ENCODE assay signal across 36 mouse cellular contexts in the genomic region with DNA sequence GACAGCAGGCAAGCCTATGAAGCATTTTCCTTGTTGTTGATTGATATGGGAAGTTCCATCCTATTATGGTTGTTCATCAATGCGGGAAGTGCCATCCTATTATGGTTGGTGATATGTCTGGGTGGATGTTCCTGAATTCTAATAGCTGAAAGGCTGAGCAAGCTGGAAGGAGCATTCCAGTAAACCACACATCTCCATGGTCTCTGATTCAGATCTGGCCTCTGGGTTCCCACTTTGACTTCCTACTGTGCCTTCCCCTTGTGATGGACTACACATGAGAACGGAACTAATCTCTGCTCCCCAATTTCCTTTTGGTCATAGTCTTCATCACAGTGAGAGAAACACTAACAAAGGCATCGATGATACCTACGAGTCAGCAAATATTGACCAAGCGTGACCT. TPM values are rescaled to one million over a fixed set of nuclear protein-coding genes. Genes with fewer than 3 reads are reported as not detected.
"Had no signal": no experiment of that assay in that cellular context is flagged by ENCODE, and none has a peak within 500 bp of the region (broad histone marks: within the 10 kb centered on the region; RNA-seq: fewer than 3 reads in every experiment).

No protein-coding gene starts in this region.

- H3K4me2 ChIP-seq: limb, embryonic 12.5 days; limb, embryonic 13.5 days; limb, embryonic 15.5 days; liver, embryonic 11.5 days; liver, embryonic 12.5 days; liver, embryonic 13.5 days; liver, embryonic 15.5 days; lung, embryonic 14.5 days; lung, embryonic 15.5 days; midbrain, embryonic 11.5 days; midbrain, embryonic 12.5 days; midbrain, embryonic 13.5 days; midbrain, embryonic 15.5 days; neural tube, embryonic 12.5 days had no signal

- H3K4me3 ChIP-seq: limb, embryonic 10.5 days; limb, embryonic 12.5 days; limb, embryonic 13.5 days; limb, embryonic 15.5 days; liver, embryonic 12.5 days; liver, embryonic 13.5 days; liver, embryonic 15.5 days; lung, embryonic 15.5 days; megakaryocyte, embryonic 14.5 days; midbrain, embryonic 10.5 days; midbrain, embryonic 12.5 days; midbrain, embryonic 13.5 days; midbrain, embryonic 15.5 days; myocyte; neural tube, embryonic 12.5 days had no signal

- ATAC-seq: liver, embryonic 12.5 days; liver, postnatal 0 days; lung, postnatal 0 days; midbrain, embryonic 13.5 days; midbrain, embryonic 15.5 days had no signal

- H3K36me3 ChIP-seq: limb, embryonic 10.5 days; limb, embryonic 12.5 days; limb, embryonic 13.5 days; limb, embryonic 15.5 days; liver, embryonic 12.5 days; liver, embryonic 13.5 days; liver, embryonic 15.5 days; lung, embryonic 15.5 days; midbrain, embryonic 10.5 days; midbrain, embryonic 12.5 days; midbrain, embryonic 13.5 days; midbrain, embryonic 15.5 days; neural tube, embryonic 12.5 days had no signal

- H3K4me1 ChIP-seq: limb, embryonic 10.5 days; limb, embryonic 12.5 days; limb, embryonic 13.5 days; limb, embryonic 15.5 days; liver, embryonic 12.5 days; liver, embryonic 13.5 days; liver, embryonic 15.5 days; lung, embryonic 15.5 days; midbrain, embryonic 10.5 days; midbrain, embryonic 12.5 days; midbrain, embryonic 13.5 days; midbrain, embryonic 15.5 days; neural tube, embryonic 12.5 days had no signal

- H3K27me3 ChIP-seq: limb, embryonic 12.5 days; limb, embryonic 13.5 days; limb, embryonic 15.5 days; liver, embryonic 12.5 days; liver, embryonic 13.5 days; liver, embryonic 15.5 days; lung, embryonic 15.5 days; midbrain, embryonic 12.5 days; midbrain, embryonic 13.5 days; midbrain, embryonic 15.5 days; neural tube, embryonic 12.5 days had no signal

- H3K9ac ChIP-seq: limb, embryonic 12.5 days; limb, embryonic 13.5 days; limb, embryonic 15.5 days; liver, embryonic 12.5 days; liver, embryonic 13.5 days; liver, embryonic 14.5 days; liver, embryonic 15.5 days; liver, postnatal 0 days; lung, embryonic 14.5 days; lung, embryonic 15.5 days; midbrain, embryonic 12.5 days; midbrain, embryonic 13.5 days; midbrain, embryonic 15.5 days; neural tube, embryonic 12.5 days had no signal

- DNase-seq: left cerebral cortex, postnatal 4 days; liver; liver, embryonic 13.5 days; liver, postnatal 0 days; lung, adult 18-20 months; lung, adult 2 months; lung, embryonic 14.5 days; lung, postnatal 10 days; lung, postnatal 14 days; lung, postnatal 36 days; lung, postnatal 4 days; midbrain, embryonic 14.5 days had no signal

- H3K9me3 ChIP-seq: limb, embryonic 10.5 days; limb, embryonic 12.5 days; limb, embryonic 13.5 days; limb, embryonic 15.5 days; liver, embryonic 12.5 days; liver, embryonic 13.5 days; liver, embryonic 15.5 days; lung, embryonic 15.5 days; megakaryocyte, embryonic 14.5 days; midbrain, embryonic 10.5 days; midbrain, embryonic 12.5 days; midbrain, embryonic 13.5 days; midbrain, embryonic 15.5 days; neural tube, embryonic 12.5 days had no signal

- H3K27ac ChIP-seq: limb, embryonic 10.5 days; limb, embryonic 12.5 days; limb, embryonic 13.5 days; limb, embryonic 15.5 days; liver, embryonic 12.5 days; liver, embryonic 13.5 days; liver, embryonic 14.5 days; liver, embryonic 15.5 days; lung, embryonic 15.5 days; macrophage; midbrain, embryonic 10.5 days; midbrain, embryonic 12.5 days; midbrain, embryonic 13.5 days; midbrain, embryonic 15.5 days; neural tube, embryonic 12.5 days had no signal

RNA-seq across cellular contexts. Expression of gene Ifit3b, which starts 13.1 kb away (rescaled TPM):
- total RNA-seq: megakaryocyte progenitor cell, adult 5-6 weeks; megakaryocyte-erythroid progenitor cell, adult 5-6 weeks had no signal
- polyA plus RNA-seq: liver, embryonic 11.5 days; liver, embryonic 12.5 days; lung, embryonic 14.5 days; lung, embryonic 16.5 days; midbrain, embryonic 10.5 days; neural tube, embryonic 11.5 days had no signal

RNA-seq across cellular contexts. Expression of gene Ifit1bl1, which starts 19.1 kb away (rescaled TPM):
- total RNA-seq: megakaryocyte-erythroid progenitor cell, adult 5-6 weeks had no signal
- polyA plus RNA-seq: limb, embryonic 10.5 days; midbrain, embryonic 10.5 days had no signal

RNA-seq across cellular contexts. Expression of gene Ifit1bl2, which starts 19.7 kb away (rescaled TPM):
- total RNA-seq: megakaryocyte-erythroid progenitor cell, adult 5-6 weeks had no signal
- polyA plus RNA-seq: limb, embryonic 10.5 days; liver, adult 2 months; liver, embryonic 11.5 days; liver, embryonic 12.5 days; midbrain, embryonic 12.5 days; neural tube, embryonic 11.5 days had no signal

RNA-seq across cellular contexts. Expression of gene Ifit1, which starts 19.8 kb away (rescaled TPM):
- polyA plus RNA-seq: limb, embryonic 10.5 days; lung, embryonic 14.5 days; midbrain, embryonic 10.5 days had no signal
